Mouse (Mus musculus) embryonic facial prominence, embryonic 10.5 days (tissue): ENCODE measurements at regions not wholly inside any gene's neighbourhood (a gene's known extent, or its start where the extent isn't known, plus 50 kb on each side); places are given as distances from the start of the nearest gene placed in this dataset.
"Not testable (repeated sequence)": the region's sequence is repeated elsewhere in the genome, so short reads cannot be mapped to it uniquely, and the experiment has no call there.

ENCODE experiments used
- DNase-seq: peaks from one replicate; pipeline ENCODE4 v3.0.0-alpha.2; 2017; ENCODE audit warnings: low spot score
- H3K27ac ChIP-seq: fragments of 300-500 bp; sonication (generic); replicated peaks from 2 replicates; pipeline ENCODE4 v1.5.1; 2016; ENCODE audit warnings: mild to moderate bottlenecking
- H3K27me3 ChIP-seq: fragments of 300-500 bp; sonication (generic); replicated peaks from 2 replicates; pipeline ENCODE4 v1.6.1; 2016; ENCODE audit warnings: low read depth, mild to moderate bottlenecking; ENCODE audit not compliant: poor library complexity, severe bottlenecking
- H3K36me3 ChIP-seq: fragments of 300-500 bp; sonication (generic); replicated peaks from 2 replicates; pipeline ENCODE4 v1.6.1; 2016; ENCODE audit warnings: mild to moderate bottlenecking, moderate library complexity
- H3K4me1 ChIP-seq: fragments of 300-500 bp; sonication (generic); 2 replicates; pipeline ENCODE4 v1.6.1; 2016
- H3K4me3 ChIP-seq: fragments of 300-500 bp; sonication (generic); 2 replicates; pipeline ENCODE4 v1.5.1; 2016; ENCODE audit warnings: mild to moderate bottlenecking, moderate library complexity
- H3K9me3 ChIP-seq: fragments of 300-500 bp; sonication (generic); 2 replicates; pipeline ENCODE4 v1.6.1; 2016; ENCODE audit warnings: mild to moderate bottlenecking
- WGBS: fragments of 180-500 bp; shearing (Covaris S2); methylation state at CpG from one replicate; pipeline ENCODE4 v1.1.7; 2016; 5-methylcytosine and 5-hydroxymethylcytosine counted together

DNA sequence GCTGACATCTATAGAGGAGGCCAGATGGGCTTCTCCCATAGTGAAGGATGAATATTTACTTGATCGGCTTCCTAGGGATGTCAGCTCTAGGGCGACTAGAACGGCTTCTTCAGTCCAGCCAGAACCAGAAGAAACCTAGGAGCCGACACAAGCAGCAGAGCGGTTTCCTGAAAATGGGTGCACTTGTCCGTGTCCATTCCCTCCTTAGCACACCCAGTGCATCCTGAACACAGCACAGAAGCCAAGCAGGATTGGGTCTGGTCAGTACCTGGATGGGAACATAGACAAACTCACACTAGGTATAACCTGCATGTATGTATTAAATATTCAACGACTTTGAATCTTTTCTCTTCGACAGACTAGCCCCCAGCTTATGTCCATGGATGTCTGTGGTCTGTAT is 407.9 kb upstream of the Cdh5 start:
- no peak for DNase-seq
- Histone ChIP-seq H3K27ac (no peak overlapping the region), H3K9me3 (peaks cover 3% of the 10 kb centered on the region; the same call in 1 of the 2 replicates), H3K4me3 (no peak overlapping the region), H3K36me3 (no peaks in the 10 kb centered on the region), H3K4me1 (peaks cover 10% of the 10 kb centered on the region), H3K27me3 (no peaks in the 10 kb centered on the region)
- 93% methylated on average over 8 of the region's 8 CpGs for WGBS

DNA sequence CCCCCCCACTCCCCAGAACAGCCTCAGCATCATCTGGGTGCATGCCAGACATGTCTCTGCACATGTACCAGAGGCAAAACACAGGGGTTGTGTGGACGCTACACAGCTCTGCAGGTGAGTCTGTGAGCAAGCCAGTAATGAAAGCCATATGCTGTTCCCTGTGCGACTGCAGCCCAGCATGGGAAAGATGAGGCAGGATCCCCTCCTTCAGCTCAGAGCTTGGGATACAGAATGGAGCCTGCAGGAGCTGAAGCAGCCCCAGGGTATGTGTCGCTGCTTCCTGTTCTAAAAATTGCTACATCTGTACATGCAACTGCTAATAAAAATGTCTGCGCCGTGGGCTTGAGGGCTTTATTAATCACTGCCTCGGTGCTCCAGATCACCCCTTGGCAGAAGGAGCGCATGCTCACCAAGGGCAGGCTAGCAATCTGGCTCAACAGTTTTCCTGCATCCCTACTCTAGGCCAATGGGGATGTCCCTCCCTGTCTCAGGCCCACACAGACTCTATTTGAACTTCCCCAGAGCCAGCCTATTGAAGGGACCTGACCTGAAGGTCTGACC is 407.0 kb upstream of the Cdh5 start:
- H3K9me3 ChIP-seq: peaks cover 3% of the 10 kb centered on the region; the same call in 1 of the 2 replicates
- H3K4me3 ChIP-seq: no peak overlapping the region
- no peaks in the 10 kb centered on the region for H3K36me3 ChIP-seq
- WGBS: 68% methylated on average over 7 of the region's 7 CpGs
- H3K27ac ChIP-seq: no peak overlapping the region; the same call in 1 of the 2 replicates
- peak; percentile 37 for DNase-seq
- H3K4me1 ChIP-seq: peaks cover 10% of the 10 kb centered on the region
- no peaks in the 10 kb centered on the region for H3K27me3 ChIP-seq

DNA sequence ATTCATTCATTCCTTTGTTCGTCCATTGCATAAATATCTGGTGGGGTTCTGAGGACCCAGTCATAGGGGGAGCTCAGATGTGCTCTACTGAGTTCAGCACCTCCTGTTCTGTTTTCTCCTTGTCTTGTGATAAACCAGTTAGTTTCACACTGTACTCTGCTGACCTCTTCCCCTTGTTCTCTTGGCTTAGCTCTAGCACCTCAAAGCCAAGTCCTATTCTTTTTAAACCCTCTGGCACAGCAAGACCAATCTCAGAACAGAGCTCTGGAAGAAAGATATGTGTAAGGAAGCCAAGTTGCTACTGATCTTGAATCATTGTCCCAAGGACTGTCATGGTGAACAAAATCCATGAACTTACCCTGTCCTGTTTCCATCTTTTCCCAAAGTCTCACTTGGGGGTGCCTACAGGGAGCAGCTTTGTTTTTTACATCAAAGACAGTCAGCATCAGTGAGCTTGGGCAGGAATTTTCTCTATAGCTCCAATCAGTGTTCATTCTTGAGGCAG is 402.4 kb upstream of the Cdh5 start:
- Histone ChIP-seq H3K27ac (no peak overlapping the region), H3K4me1 (peaks cover 8% of the 10 kb centered on the region), H3K4me3 (no peak overlapping the region), H3K27me3 (no peaks in the 10 kb centered on the region), H3K36me3 (no peaks in the 10 kb centered on the region), H3K9me3 (peaks cover 3% of the 10 kb centered on the region; the same call in 1 of the 2 replicates)
- no peak for DNase-seq
- 94% methylated on average over 1 of the region's 1 CpGs for WGBS

- no peaks in the 10 kb centered on the region for H3K36me3 ChIP-seq
- H3K27me3 ChIP-seq: no peaks in the 10 kb centered on the region
- no peaks in the 10 kb centered on the region for H3K4me1 ChIP-seq
- WGBS: 80% methylated on average over 2 of the region's 2 CpGs
- H3K4me3 ChIP-seq: no peak overlapping the region
- peaks cover 9% of the 10 kb centered on the region; the same call in 1 of the 2 replicates for H3K9me3 ChIP-seq
- no peak overlapping the region for H3K27ac ChIP-seq
- DNase-seq: no peak
These were observed 399.2 kb upstream of the Cdh5 start for GRCm38 (mm10) chr8:103702236-103702635.

GRCm38 (mm10) chr8:103706084-103706483 is 395.3 kb upstream of the Cdh5 start:
- H3K4me3 ChIP-seq: no peak overlapping the region
- no peak overlapping the region for H3K27ac ChIP-seq
- H3K36me3 ChIP-seq: no peaks in the 10 kb centered on the region
- H3K9me3 ChIP-seq: 0 out of 2 replicates have a peak, but pooled peaks cover 6% of the 10 kb centered on the region
- 88% methylated on average over 2 of the region's 2 CpGs for WGBS
- H3K27me3 ChIP-seq: no peaks in the 10 kb centered on the region
- H3K4me1 ChIP-seq: no peaks in the 10 kb centered on the region
- no peak for DNase-seq

DNA sequence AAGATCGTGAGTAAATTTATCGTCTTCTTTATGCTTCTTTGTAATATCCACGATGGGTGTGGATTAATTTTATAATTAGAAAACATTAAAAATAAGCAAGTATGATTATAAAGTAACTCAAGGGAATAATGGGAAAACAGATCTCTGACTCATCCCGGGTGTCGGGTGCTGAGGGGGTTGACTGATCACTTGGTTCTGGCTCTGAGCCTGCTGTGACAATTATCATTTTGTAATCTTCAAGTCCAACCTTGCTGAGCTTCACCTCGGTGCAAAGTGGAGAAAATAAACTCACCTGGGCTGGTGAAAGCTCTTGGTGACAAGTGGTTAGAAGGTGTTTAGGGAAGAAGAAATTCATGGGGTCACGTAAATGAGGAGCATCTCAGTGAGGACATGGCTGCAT is 390.6 kb upstream of the Cdh5 start:
- 87% methylated on average over 7 of the region's 7 CpGs for WGBS
- DNase-seq, H3K27me3 ChIP-seq, H3K4me3 ChIP-seq, H3K9me3 ChIP-seq, H3K4me1 ChIP-seq, H3K27ac ChIP-seq, H3K36me3 ChIP-seq: not testable (repeated sequence)

- no peak overlapping the region for H3K4me3 ChIP-seq
- no peaks in the 10 kb centered on the region for H3K27me3 ChIP-seq
- no peak overlapping the region for H3K27ac ChIP-seq
- H3K4me1 ChIP-seq: no peaks in the 10 kb centered on the region
- DNase-seq: no peak
- 79% methylated on average over 4 of the region's 4 CpGs for WGBS
- H3K9me3 ChIP-seq: peaks cover 7% of the 10 kb centered on the region; the same call in 1 of the 2 replicates
- H3K36me3 ChIP-seq: no peaks in the 10 kb centered on the region
These were observed 383.7 kb upstream of the Cdh5 start for GRCm38 (mm10) chr8:103717723-103718122.

GRCm38 (mm10) chr8:103733466-103733865 is 368.0 kb upstream of the Cdh5 start:
- Histone ChIP-seq H3K27me3 (no peaks in the 10 kb centered on the region), H3K27ac (no peak overlapping the region), H3K4me1 (no peaks in the 10 kb centered on the region), H3K4me3 (no peak overlapping the region), H3K36me3 (no peaks in the 10 kb centered on the region), H3K9me3 (no peaks in the 10 kb centered on the region)
- no peak for DNase-seq
- 92% methylated on average over 3 of the region's 3 CpGs for WGBS

GRCm38 (mm10) chr8:103738330-103738729 is 363.1 kb upstream of the Cdh5 start:
- DNase-seq: no peak
- 83% methylated on average over 8 of the region's 8 CpGs for WGBS
- Histone ChIP-seq H3K27me3 (no peaks in the 10 kb centered on the region), H3K27ac (no peak overlapping the region), H3K36me3 (no peaks in the 10 kb centered on the region), H3K4me3 (no peak overlapping the region), H3K4me1 (peaks cover 9% of the 10 kb centered on the region; the same call in 1 of the 2 replicates), H3K9me3 (no peaks in the 10 kb centered on the region)

DNA sequence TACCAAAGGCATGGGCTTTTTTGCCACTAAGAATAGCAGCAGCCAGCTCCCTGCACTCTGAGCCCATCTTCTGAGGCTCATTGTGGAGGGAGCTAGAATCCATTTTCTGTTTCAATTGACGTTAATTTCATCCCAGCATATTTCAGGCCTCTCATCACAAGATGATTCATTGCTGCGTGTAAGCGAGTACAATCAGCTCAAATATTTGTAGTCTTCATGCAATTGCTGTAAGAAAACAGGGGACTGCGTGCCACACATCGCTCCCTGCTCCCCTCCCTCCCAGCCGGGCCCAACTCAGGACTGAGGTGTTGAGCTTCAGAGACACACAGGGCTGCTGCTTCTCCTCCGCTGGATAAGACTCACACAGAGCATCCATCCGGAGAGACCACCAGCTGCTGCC is 360.0 kb upstream of the Cdh5 start:
- Histone ChIP-seq H3K4me1 (peaks cover 9% of the 10 kb centered on the region; the same call in 1 of the 2 replicates), H3K27ac (no peak overlapping the region), H3K9me3 (no peaks in the 10 kb centered on the region), H3K27me3 (no peaks in the 10 kb centered on the region), H3K36me3 (no peaks in the 10 kb centered on the region), H3K4me3 (no peak overlapping the region)
- DNase-seq: no peak
- 82% methylated on average over 8 of the region's 8 CpGs for WGBS

DNA sequence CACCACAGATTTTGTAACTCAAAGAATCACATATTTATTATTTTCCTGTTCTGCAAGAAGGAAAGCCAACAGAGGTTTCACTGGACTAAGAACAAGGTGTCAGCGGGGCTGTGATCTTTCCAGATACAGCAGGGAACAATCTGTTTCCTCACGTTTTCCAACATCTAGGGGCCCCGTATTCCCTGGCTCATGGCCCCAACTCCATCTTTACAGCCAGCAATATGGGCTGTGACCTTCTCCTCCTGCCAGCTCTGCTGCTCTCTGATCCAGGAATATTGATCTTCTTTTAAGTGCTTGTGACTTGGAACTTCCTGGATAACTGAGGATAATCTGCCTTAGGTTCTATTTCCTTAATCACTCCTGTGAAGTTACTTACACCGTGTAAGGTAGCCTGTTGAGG is 352.7 kb upstream of the Cdh5 start:
- Histone ChIP-seq H3K4me3 (no peak overlapping the region), H3K27ac (no peak overlapping the region), H3K36me3 (no peaks in the 10 kb centered on the region), H3K9me3 (no peaks in the 10 kb centered on the region), H3K27me3 (no peaks in the 10 kb centered on the region), H3K4me1 (peaks cover 12% of the 10 kb centered on the region)
- WGBS: 90% methylated on average over 4 of the region's 4 CpGs
- no peak for DNase-seq

DNA sequence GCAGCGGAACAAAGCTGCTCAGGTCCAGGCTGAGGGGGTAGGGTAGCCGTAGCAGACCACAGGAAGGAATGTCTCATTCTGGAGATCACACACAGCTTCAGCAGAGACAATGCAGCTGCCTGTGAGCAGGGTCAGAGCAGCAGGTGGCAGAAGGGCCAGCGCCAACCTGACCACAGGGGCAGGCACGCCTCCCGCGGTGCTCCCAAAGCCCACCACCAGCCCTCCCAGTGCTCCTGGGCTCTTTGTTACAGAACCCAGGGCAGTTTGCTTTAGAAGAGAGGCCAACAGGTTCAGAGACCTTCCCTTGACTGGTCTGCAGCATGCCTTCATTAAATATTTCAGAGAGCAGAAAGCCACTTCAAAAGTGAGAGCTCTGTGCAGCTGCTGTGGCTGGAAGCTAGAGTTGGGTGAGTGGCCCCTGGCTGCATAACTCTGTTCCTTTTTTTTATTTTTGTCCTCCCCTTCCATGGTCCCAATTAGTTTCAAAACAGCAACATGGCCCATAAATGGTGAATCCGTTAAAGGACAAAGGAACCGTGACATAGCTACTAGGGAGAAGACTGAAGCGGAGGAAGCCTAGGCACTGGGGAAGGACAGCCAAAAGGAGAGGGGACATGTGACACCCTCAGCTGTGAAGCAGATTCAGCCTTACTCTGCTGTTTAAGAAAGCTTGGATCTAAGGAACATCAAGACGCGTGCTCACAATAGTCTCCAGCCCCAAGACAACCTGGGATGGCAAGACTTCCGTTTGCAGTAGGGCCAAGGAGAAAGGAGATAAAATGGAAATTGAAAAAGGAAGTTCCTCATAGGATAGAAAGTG is 350.9 kb upstream of the Cdh5 start:
- Histone ChIP-seq H3K9me3 (no peaks in the 10 kb centered on the region), H3K27me3 (no peaks in the 10 kb centered on the region), H3K36me3 (no peaks in the 10 kb centered on the region), H3K4me3 (no peak overlapping the region), H3K27ac (peak overlapping the region; percentile 45), H3K4me1 (peaks cover 12% of the 10 kb centered on the region)
- WGBS: 45% methylated on average over 12 of the region's 12 CpGs
- DNase-seq: peak; percentile 33

DNA sequence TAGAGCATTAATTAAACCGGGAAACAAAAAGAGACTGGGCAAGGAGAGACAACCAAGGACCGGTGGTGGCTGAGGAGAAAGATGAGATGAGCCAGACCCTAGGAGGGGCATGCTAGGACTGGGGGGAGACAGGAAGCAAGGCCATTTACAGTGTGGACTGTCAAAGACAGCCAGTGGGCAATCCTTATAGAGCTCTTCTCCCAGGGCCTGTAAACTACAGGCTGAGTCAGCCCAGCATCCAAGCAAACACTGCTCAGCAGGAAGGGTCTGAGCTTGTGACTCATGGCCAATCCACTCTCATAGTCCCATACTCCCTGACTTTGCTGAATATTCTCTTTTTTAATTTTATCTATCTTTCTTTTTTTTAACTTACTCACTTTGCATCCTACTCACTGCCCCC is 350.3 kb upstream of the Cdh5 start:
- WGBS: 77% methylated on average over 2 of the region's 2 CpGs
- no peaks in the 10 kb centered on the region for H3K36me3 ChIP-seq
- H3K4me3 ChIP-seq: no peak overlapping the region
- no peak for DNase-seq
- no peaks in the 10 kb centered on the region for H3K9me3 ChIP-seq
- H3K27me3 ChIP-seq: no peaks in the 10 kb centered on the region
- no peak overlapping the region for H3K27ac ChIP-seq
- peaks cover 12% of the 10 kb centered on the region for H3K4me1 ChIP-seq
